Mouse (Mus musculus): ENCODE data around the gene Ube2a.

- no peak for TF ChIP-seq POLR2A (IDR thresholded peaks at IDR 0.05; ENCODE audit: control insufficient read depth, low read depth, low read length)
- no peak for TF ChIP-seq CTCF (IDR thresholded peaks at IDR 0.05; ENCODE audit: control insufficient read depth, insufficient read depth, insufficient replicate concordance, low read depth, low read length)
Measured at GRCm38 (mm10) chrX:36843346-36843990, 30.2 kb upstream of the Ube2a start.
